Mouse (Mus musculus): ENCODE results near the gene D17Wsu92e. TPM values are rescaled to one million over a fixed set of nuclear protein-coding genes. Genes with fewer than 3 reads are reported as not detected.
A peak's percentile ranks its signal among the peaks of the same experiment; 100 is the strongest.
"Not testable (repeated sequence)": the region's sequence is repeated elsewhere in the genome, so short reads cannot be mapped to it uniquely, and the experiment has no call there.

Gene D17Wsu92e
- 100 to 1,000 TPM; 224 to 253 (median 227) TPM for total RNA-seq (2022)

GRCm38 (mm10) chr17:27820568-27821406, at the start of gene D17Wsu92e:
Gene D17Wsu92e, minus strand, starts transcription at chr17:27820648.
- DNase-seq (ENCODE audit: low spot score in 2 of 2): peak; percentile 94 to 96

GRCm38 (mm10) chr17:27866737-27867136, 46.3 kb upstream of the D17Wsu92e start:
- no peak for DNase-seq (ENCODE audit: low spot score in 2 of 2)

GRCm38 (mm10) chr17:27865461-27865860, 45.0 kb upstream of the D17Wsu92e start:
- DNase-seq (ENCODE audit: low spot score in 2 of 2): no peak

- DNase-seq (ENCODE audit: low spot score in 2 of 2): no peak
Measured at GRCm38 (mm10) chr17:27859131-27859530, 38.7 kb upstream of the D17Wsu92e start.

- no peak for DNase-seq (ENCODE audit: low spot score in 2 of 2)
Measured at GRCm38 (mm10) chr17:27857649-27858475, 37.4 kb upstream of the D17Wsu92e start.

- peak; percentile 26 to 37 for DNase-seq (ENCODE audit: low spot score in 2 of 2)
Measured at GRCm38 (mm10) chr17:27856798-27857648, 36.6 kb upstream of the D17Wsu92e start.

GRCm38 (mm10) chr17:27856265-27856797, 35.9 kb upstream of the D17Wsu92e start, which contains the start of gene Uhrf1bp1:
Gene Uhrf1bp1, plus strand, starts transcription at chr17:27856441.
- DNase-seq (ENCODE audit: low spot score in 2 of 2): peak; percentile 50 to 71

- DNase-seq (ENCODE audit: low spot score in 2 of 2): no peak
Measured at GRCm38 (mm10) chr17:27851076-27851475, 30.6 kb upstream of the D17Wsu92e start.

- no peak for DNase-seq (ENCODE audit: low spot score in 2 of 2)
Measured at GRCm38 (mm10) chr17:27848351-27848750, 27.9 kb upstream of the D17Wsu92e start.

- peak; percentile 89 to 91 for DNase-seq (ENCODE audit: low spot score in 2 of 2)
Measured at GRCm38 (mm10) chr17:27839469-27840252, 19.2 kb upstream of the D17Wsu92e start.

GRCm38 (mm10) chr17:27837850-27838249, 17.4 kb upstream of the D17Wsu92e start, which contains the start of gene Snrpc:
Gene Snrpc, plus strand, starts transcription at chr17:27838150.
- not testable (repeated sequence) for DNase-seq (ENCODE audit: low spot score in 2 of 2)

- no peak for DNase-seq (ENCODE audit: low spot score in 2 of 2)
Measured at GRCm38 (mm10) chr17:27830411-27830810, 10.0 kb upstream of the D17Wsu92e start.

GRCm38 (mm10) chr17:27827511-27827910, 7.1 kb upstream of the D17Wsu92e start:
- DNase-seq (ENCODE audit: low spot score in 2 of 2): no peak

- DNase-seq (ENCODE audit: low spot score in 2 of 2): no peak
Measured at GRCm38 (mm10) chr17:27826908-27827383, 6.5 kb upstream of the D17Wsu92e start.

- DNase-seq (ENCODE audit: low spot score in 2 of 2): peak; percentile 28 to 37
Measured at GRCm38 (mm10) chr17:27825984-27826905, 5.8 kb upstream of the D17Wsu92e start.

GRCm38 (mm10) chr17:27825539-27825938, 5.1 kb upstream of the D17Wsu92e start:
- DNase-seq (ENCODE audit: low spot score in 2 of 2): no peak

GRCm38 (mm10) chr17:27824941-27825340, 4.5 kb upstream of the D17Wsu92e start:
- DNase-seq (ENCODE audit: low spot score in 2 of 2): no peak

- DNase-seq (ENCODE audit: low spot score in 2 of 2): no peak
Measured at GRCm38 (mm10) chr17:27823142-27823905, 2.9 kb upstream of the D17Wsu92e start.
